Mouse (Mus musculus) cerebellum, adult 2 months (tissue): ENCODE measurements around the gene Crb3. TPM values are rescaled to one million over a fixed set of nuclear protein-coding genes. Genes with fewer than 3 reads are reported as not detected.

Experiments
- DNase-seq, 2 experiments: peaks; one replicate each; pipeline ENCODE4 v3.0.0; 2021
- H3K27ac ChIP-seq: fragments of 200-500 bp; 2 replicates; pipeline ENCODE4 v1.5.1; 2012; ENCODE audit warnings: low read length, control low read depth, inconsistent platforms; ENCODE audit not compliant: insufficient read depth
- H3K27me3 ChIP-seq: fragments of 200-500 bp; 2 replicates; pipeline ENCODE4 v1.6.1; 2012; ENCODE audit warnings: inconsistent platforms, mild to moderate bottlenecking, low read length, moderate library complexity; ENCODE audit not compliant: control insufficient read depth, insufficient read depth
- H3K4me1 ChIP-seq: fragments of 200-500 bp; 2 replicates; pipeline ENCODE4 v1.6.1; 2011; ENCODE audit warnings: low read length; ENCODE audit not compliant: control insufficient read depth, insufficient read depth
- H3K4me3 ChIP-seq: fragments of 200-500 bp; replicated peaks from 2 replicates; pipeline ENCODE3; 2011; ENCODE audit warnings: mild to moderate bottlenecking, low read depth, low read length, control low read depth; ENCODE audit not compliant: insufficient read depth
- CTCF ChIP-seq: fragments of 200-500 bp; IDR thresholded peaks from 2 replicates; pipeline ENCODE4 v1.5.1; 2011; ENCODE audit warnings: low read depth, mild to moderate bottlenecking, control low read depth, low read length, moderate library complexity, borderline replicate concordance; ENCODE audit not compliant: insufficient read depth
- POLR2A ChIP-seq: fragments of 200-500 bp; IDR thresholded peaks from 2 replicates; pipeline ENCODE4 v1.6.1; 2011; ENCODE audit warnings: low read length, control low read depth, borderline replicate concordance; ENCODE audit not compliant: insufficient read depth
- WGBS: fragments of 180-500 bp; shearing (Covaris S2); methylation state at CpG from one replicate; pipeline ENCODE4 v1.1.7; 2018; 5-methylcytosine and 5-hydroxymethylcytosine counted together
- polyA plus RNA-seq: library from polyadenylated mRNA; depleted of rRNA; stranded (reverse); fragments of >200 nt; gene quantifications from 2 replicates; pipeline ENCODE4 v1.2.3, GENCODE M21; 2012

Gene Crb3
- polyA plus RNA-seq, 1 experiment, result 2.8 TPM

DNA sequence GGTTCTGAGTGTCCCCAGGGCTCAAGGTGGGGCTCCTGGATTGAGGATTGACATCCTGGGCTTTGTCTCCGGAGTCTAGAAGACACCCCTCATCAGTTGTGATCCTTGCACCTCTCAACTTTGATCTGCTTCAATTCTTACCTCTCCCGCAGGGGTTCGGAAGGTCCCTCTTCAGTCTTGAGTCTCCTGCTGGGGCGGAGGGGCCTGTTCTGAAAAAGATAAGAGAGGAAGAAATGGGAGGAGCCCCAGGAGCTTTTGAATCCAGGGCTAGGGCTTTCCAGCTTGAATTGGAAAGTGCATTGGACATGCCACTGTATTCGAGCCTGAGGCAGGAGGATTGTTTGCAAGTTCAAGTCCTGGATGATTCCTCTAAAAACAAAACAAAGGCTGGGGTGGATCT lies 8.0 kb downstream of the Crb3 start:
- H3K4me3 ChIP-seq, result no peak overlapping the region
- H3K27me3 ChIP-seq, result no peaks in the 10 kb centered on the region
- no peak for TF ChIP-seq POLR2A
- no peak overlapping the region for H3K27ac ChIP-seq
- peaks cover 3% of the 10 kb centered on the region; the same call in 1 of the 2 replicates for H3K4me1 ChIP-seq
- WGBS, result 66% methylated on average over 5 of the region's 5 CpGs
- DNase-seq, result no peak

DNA sequence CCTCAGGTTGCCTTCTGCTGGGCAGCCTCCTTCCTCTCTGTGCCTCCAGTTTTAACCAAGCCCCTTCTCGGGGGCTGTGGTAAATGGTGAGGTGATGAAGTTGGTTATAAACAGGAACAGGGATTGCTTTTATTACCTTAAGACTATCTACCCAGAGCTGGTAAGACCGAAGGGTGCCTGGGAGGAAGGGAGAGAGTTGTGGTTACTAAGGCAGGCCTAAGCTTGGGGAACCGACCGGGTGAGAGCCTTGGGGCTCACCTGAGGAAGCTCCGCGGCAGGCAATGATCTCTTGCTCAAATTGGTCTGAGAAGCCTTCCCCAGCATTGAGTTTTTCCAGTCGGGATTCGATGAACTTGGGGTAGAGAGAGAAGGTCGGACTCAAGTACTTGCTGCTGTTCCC lies 11.4 kb downstream of the Crb3 start:
- Histone ChIP-seq H3K4me1 (no peaks in the 10 kb centered on the region; the same call in 1 of the 2 replicates), H3K27ac (no peak overlapping the region), H3K27me3 (no peaks in the 10 kb centered on the region), H3K4me3 (no peak overlapping the region)
- WGBS, result 27% methylated on average over 9 of the region's 9 CpGs
- TF ChIP-seq POLR2A (no peak), CTCF (no peak)
- DNase-seq, result no peak

DNA sequence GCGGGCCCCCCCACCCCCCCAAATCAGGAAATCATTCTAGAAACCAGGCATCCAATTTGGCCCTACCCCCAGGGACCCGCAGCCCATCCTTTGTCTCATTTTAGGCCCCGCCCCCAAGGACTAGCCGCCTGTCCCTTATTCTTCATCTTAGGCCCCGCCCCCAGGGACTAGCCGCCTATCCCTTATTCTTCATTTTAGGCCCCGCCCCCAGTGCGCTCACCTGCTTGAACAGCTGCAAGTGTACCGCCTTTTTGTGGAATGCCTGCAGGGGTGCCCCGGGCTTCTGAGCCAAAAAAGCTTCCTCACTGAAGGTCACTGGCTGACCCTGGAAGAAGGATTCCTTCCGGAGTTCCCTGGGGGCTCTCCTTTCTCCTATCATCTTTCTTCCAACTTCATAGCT lies 11.8 kb downstream of the Crb3 start:
- no peak overlapping the region for H3K4me3 ChIP-seq
- no peaks in the 10 kb centered on the region; the same call in 1 of the 2 replicates for H3K4me1 ChIP-seq
- H3K27ac ChIP-seq, result no peak overlapping the region
- TF ChIP-seq CTCF, result no peak
- TF ChIP-seq POLR2A, result no peak
- 15% methylated on average over 11 of the region's 11 CpGs for WGBS
- H3K27me3 ChIP-seq, result no peaks in the 10 kb centered on the region
- no peak for DNase-seq

DNA sequence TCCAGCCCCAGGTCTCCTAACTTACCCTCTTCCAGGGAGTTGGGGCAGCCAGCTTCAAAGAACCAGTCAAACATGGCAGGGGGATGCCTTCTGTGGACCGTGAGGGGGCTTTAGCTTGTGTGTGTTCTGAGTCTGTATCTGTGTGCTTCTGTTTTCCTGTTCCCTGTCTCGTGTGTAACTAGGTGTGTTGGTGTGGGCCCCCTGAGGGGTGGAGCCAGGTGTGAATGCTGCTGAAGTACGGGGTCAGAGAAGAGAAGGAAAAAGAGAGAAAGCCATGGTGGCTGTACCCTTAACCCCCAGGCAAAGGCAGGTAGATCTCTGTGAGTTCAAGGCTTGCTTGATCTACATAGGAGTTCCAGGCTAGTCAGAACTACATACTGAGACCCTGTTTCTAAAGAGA lies 18.0 kb downstream of the Crb3 start:
- TF ChIP-seq CTCF, result no peak
- TF ChIP-seq POLR2A, result no peak
- no peak overlapping the region for H3K4me3 ChIP-seq
- no peaks in the 10 kb centered on the region for H3K27me3 ChIP-seq
- 78% methylated on average over 3 of the region's 3 CpGs for WGBS
- DNase-seq, result no peak
- peaks cover 23% of the 10 kb centered on the region for H3K4me1 ChIP-seq
- H3K27ac ChIP-seq, result no peak overlapping the region

DNA sequence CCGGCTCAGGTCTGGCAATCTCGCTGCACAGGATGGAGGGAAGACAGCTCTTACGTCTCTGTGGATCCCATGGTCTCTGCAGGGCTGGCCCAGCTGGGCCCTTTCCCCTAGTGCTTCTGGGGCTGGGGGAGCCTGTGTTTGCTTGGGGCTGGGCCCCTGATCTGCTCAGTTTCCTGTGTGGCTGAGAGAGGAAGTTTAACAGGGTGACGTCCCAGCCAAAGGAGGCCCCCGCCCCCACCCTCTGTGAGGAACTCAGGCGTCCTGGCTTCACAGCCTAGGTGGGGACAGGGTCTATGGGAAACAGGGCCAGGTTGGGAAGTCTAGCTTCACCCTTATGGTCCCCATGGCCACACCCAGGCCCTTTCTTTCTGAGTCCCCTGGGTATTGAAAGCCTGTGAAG lies 19.4 kb downstream of the Crb3 start, which contains the start of gene Dennd1c:
TSS of gene Dennd1c (minus strand) at position 179 of the 400 bp plus-strand sequence.
- peaks cover 23% of the 10 kb centered on the region for H3K4me1 ChIP-seq
- H3K4me3 ChIP-seq, result no peak within 1 kb of the TSS
- H3K27me3 ChIP-seq, result no peaks in the 10 kb centered on the region
- 52% methylated on average over 6 of the region's 6 CpGs for WGBS
- no peak for DNase-seq
- no peak within 1 kb of the TSS for H3K27ac ChIP-seq
- TF ChIP-seq POLR2A (no peak), CTCF (no peak)

DNA sequence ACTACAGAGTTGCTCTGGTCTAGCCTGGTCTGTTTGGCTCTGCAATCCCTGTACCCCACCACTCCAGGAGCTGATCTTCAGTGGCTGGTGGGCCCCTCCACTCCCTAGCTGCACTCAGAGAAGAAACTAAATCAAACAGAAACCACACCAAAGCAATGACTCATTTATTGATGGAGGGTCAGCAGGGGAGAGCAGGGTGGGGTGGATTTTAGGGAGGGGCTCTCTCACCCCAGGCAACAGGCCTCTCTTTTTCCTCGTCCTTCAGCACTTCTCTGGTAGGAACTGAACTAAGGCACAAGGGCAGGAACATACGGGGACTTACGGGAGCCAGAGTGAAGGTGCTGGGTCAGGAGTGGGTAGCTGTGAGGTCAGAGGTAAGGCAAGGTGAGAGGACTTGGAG lies 21.0 kb downstream of the Crb3 start:
- Histone ChIP-seq H3K27me3 (no peaks in the 10 kb centered on the region), H3K27ac (no peak overlapping the region), H3K4me1 (peaks cover 34% of the 10 kb centered on the region), H3K4me3 (no peak overlapping the region)
- no peak for DNase-seq
- 73% methylated on average over 3 of the region's 3 CpGs for WGBS
- TF ChIP-seq POLR2A (no peak), CTCF (no peak)

DNA sequence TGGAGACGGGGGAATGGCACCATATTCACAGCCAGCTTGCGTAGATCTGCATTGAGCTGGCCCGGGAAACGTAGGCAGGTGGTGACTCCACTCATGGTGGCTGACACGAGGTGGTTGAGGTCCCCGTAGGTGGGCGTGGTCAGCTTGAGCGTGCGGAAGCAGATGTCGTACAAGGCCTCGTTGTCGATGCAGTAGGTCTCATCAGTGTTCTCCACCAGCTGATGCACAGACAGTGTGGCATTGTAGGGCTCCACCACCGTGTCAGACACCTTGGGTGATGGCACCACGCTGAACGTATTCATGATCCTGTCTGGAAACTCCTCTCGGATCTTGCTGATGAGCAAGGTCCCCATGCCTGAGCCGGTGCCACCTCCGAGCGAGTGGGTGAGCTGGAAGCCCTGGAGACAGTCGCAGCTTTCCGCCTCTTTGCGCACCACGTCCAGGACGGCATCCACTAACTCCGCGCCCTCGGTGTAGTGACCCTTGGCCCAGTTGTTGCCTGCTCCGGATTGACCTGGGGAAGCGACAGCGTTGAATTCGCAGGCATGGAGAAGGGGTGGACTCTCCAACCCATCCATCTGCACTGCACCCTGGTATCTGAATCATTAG lies 22.4 kb downstream of the Crb3 start:
- Histone ChIP-seq H3K4me1 (peaks cover 36% of the 10 kb centered on the region), H3K4me3 (no peak overlapping the region), H3K27ac (peak overlapping the region; percentile 31; the same call in 1 of the 2 replicates), H3K27me3 (no peaks in the 10 kb centered on the region)
- peak in 1 of 2 experiments; percentile 52 for DNase-seq
- WGBS, result 71% methylated on average over 31 of the region's 31 CpGs
- TF ChIP-seq CTCF (no peak), POLR2A (0 out of 2 replicates have a peak, but pooled peaks have one; percentile 13)

DNA sequence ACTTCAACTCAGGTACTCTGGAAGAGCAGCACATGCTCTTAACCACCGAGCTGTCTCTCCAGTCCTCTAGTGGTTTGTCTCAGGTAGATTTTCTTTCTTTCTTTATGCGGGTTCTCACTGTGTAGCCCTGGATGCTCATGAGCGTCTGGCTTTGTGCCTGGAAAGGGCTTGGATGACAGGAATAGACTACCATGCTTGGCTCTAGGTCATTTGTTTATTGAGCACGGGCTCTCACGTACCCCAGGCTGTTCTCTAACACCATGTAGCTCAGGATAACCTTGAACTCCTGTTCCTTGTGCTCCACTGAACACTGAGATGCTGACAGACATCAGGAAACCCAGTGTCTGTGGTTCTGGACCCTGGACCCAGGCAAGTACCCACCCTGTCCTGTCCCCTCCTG lies 23.6 kb downstream of the Crb3 start:
- 5% methylated on average over 5 of the region's 5 CpGs for WGBS
- Histone ChIP-seq H3K27me3 (no peaks in the 10 kb centered on the region), H3K27ac (peak overlapping the region; percentile 14; the same call in 1 of the 2 replicates), H3K4me3 (peak overlapping the region; percentile 6), H3K4me1 (peaks cover 36% of the 10 kb centered on the region)
- DNase-seq, result peak; percentile 76 to 89
- TF ChIP-seq CTCF, result no peak
- peak; percentile 33; the same call in 1 of the 2 replicates for TF ChIP-seq POLR2A
